Mouse (Mus musculus) midbrain, embryonic 11.5 days (tissue): ENCODE measurements around the gene Rps7. TPM values are rescaled to one million over a fixed set of nuclear protein-coding genes. Genes with fewer than 3 reads are reported as not detected.

Experiments
- ATAC-seq: fragments of 200-750 bp; cut with Nextera tagmentation; 2 replicates; pipeline ENCODE4 v1.8.0; 2017; ENCODE audit warnings: moderate TSS enrichment, moderate library complexity; ENCODE audit not compliant: low FRiP score
- DNase-seq: peaks from one replicate; pipeline ENCODE4 v3.0.0; 2015; ENCODE audit warnings: low spot score; ENCODE audit errors: missing footprints
- H3K27ac ChIP-seq: fragments of 300-500 bp; sonication (generic); 2 replicates; pipeline ENCODE4 v1.5.1; 2014; ENCODE audit warnings: low read depth, low read length
- H3K27me3 ChIP-seq: fragments of 300-500 bp; sonication (generic); 2 replicates; pipeline ENCODE4 v1.6.1; 2014; ENCODE audit warnings: mild to moderate bottlenecking, low read length, moderate library complexity, mixed read lengths; ENCODE audit not compliant: control insufficient read depth, insufficient read depth
- H3K36me3 ChIP-seq: fragments of 300-500 bp; sonication (generic); 2 replicates; pipeline ENCODE4 v1.6.1; 2014; ENCODE audit warnings: mild to moderate bottlenecking, low read length, moderate library complexity, mixed read lengths; ENCODE audit not compliant: control insufficient read depth, insufficient read depth
- H3K4me1 ChIP-seq: fragments of 300-500 bp; sonication (generic); 2 replicates; pipeline ENCODE4 v1.6.1; 2014; ENCODE audit warnings: low read length; ENCODE audit not compliant: control insufficient read depth, insufficient read depth
- H3K4me2 ChIP-seq: fragments of 300-500 bp; sonication (generic); 2 replicates; pipeline ENCODE4 v1.6.1; 2014; ENCODE audit warnings: mild to moderate bottlenecking, moderate library complexity
- H3K4me3 ChIP-seq: fragments of 300-500 bp; sonication (generic); 2 replicates; pipeline ENCODE4 v1.5.1; 2014; ENCODE audit warnings: low read depth, low read length
- H3K9ac ChIP-seq: fragments of 300-500 bp; sonication (generic); 2 replicates; pipeline ENCODE4 v1.6.1; 2014; ENCODE audit warnings: low read length
- H3K9me3 ChIP-seq: fragments of 300-500 bp; sonication (generic); 2 replicates; pipeline ENCODE4 v1.6.1; 2016; ENCODE audit warnings: low read length; ENCODE audit not compliant: control insufficient read depth
- WGBS: fragments of 180-500 bp; shearing (Covaris S2); extraction: QIAGEN DNeasy Blood & Tissue Kit; methylation state at CpG from one replicate; pipeline ENCODE4 v1.1.7; 2014; 5-methylcytosine and 5-hydroxymethylcytosine counted together
- polyA plus RNA-seq: library from polyadenylated mRNA; unstranded; fragments of >200 nt; fragmentation: Nextera tagmentation; extraction: Ambion mirVana; gene quantifications from 2 replicates; pipeline ENCODE4 v1.2.1, GENCODE M21; 2014

The Rps7 gene
- 750 and 791 TPM in 2 replicates for polyA plus RNA-seq

DNA sequence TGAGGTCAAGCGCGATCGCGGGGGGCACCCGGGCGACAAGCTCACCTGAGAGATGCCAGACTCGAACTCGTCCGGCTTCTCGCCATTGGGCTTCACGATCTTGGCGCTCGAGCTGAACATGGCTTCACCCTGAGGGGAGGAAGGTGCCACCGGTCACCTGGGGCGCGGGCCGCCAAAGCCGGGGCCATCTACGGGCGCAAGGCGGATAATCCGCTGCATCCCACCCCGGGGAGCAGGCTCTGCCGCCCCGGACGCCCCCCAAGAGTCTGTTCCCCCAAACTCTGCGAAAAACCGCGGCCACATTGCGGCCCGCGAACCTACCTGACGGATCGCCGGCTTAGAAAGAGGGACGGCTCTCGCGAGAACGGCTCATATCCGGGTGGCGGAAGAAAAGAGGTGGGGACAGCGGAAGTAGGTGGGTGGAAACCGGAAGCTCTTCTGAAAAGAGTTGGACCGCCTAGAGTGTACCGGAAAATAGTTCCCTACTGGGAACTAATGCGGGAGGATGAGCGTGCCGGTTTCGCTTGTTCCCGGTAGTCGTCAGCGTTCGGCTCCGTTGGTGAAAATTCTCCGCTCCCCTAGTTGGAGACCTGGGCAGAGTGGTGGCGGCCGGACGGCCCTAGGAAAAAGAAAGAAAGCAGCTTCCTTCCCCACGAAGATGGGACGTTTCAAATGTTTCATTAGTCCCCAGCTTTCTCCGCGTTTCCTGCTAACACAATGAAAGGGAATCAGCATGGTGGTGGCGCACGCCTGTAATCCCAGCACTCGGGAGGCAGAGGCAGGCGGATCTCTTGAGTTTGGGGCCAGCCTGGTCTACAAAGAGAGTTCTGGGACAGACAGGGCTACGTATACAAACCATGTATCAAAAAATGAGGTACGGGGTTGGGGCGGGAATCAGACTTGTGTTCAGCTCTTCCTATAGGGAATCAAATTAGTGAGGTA is at the start of gene Rps7:
Rps7 (minus strand) TSS at position 419 of the 942 bp plus-strand sequence.
- Histone ChIP-seq H3K36me3 (peaks cover 17% of the 10 kb centered on the region), H3K9me3 (no peaks in the 10 kb centered on the region), H3K27me3 (no peaks in the 10 kb centered on the region), H3K9ac (peak within 1 kb of the TSS; percentile 97), H3K27ac (peak within 1 kb of the TSS; percentile 68), H3K4me1 (peaks cover 8% of the 10 kb centered on the region), H3K4me2 (peak within 1 kb of the TSS; percentile 80), H3K4me3 (peak within 1 kb of the TSS; percentile 88)
- ATAC-seq (peak; percentile 97), DNase-seq (peak; percentile 99)
- WGBS, result 6% methylated on average over 69 of the region's 69 CpGs

DNA sequence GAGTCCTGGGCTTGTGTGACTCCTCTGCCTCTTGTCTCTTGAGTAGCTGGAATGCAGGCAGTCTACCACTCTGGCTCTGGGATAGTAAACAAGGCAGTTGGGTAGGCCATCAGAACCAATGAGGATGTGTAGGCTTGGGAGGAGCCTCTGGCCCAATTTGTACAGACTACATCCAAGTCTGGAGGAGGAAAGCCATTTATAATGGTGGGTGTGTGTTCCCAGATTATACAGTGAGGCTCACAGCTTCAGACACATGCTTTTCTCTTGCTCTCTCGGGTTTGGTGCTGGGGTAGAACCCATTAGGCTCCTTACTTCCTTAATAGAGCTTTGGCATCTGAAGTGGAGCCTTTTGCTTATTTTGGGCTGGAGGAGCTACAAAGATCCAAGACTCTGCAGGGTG is 48.9 kb upstream of the Rps7 start:
- Histone ChIP-seq H3K4me3 (no peak overlapping the region), H3K27me3 (no peaks in the 10 kb centered on the region), H3K9ac (no peak overlapping the region), H3K27ac (no peak overlapping the region), H3K4me1 (no peaks in the 10 kb centered on the region), H3K36me3 (no peaks in the 10 kb centered on the region), H3K9me3 (no peaks in the 10 kb centered on the region), H3K4me2 (no peak overlapping the region)
- WGBS, result 83% methylated on average over 1 of the region's 1 CpGs
- ATAC-seq (no peak), DNase-seq (no peak)

DNA sequence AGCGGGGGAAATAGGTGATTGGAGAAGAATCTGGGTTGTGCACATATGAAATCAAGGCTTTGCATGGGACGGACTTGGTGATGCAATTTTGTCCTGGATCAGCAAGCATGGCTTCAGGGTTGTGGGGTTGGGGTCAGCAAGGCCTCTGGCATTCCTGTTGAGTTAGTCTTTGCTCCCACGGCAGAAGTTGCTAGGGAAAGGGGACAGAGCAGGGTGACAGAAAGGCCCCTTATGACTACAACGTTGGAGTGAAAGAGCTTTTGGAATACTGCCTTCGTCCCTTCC is 40.1 kb upstream of the Rps7 start:
- no peak for ATAC-seq
- Histone ChIP-seq H3K27me3 (no peaks in the 10 kb centered on the region), H3K9me3 (no peaks in the 10 kb centered on the region), H3K27ac (peak overlapping the region; percentile 76), H3K4me3 (peak overlapping the region; percentile 48), H3K4me2 (peak overlapping the region; percentile 58), H3K4me1 (peaks cover 6% of the 10 kb centered on the region; the same call in 1 of the 2 replicates), H3K9ac (peak overlapping the region; percentile 71), H3K36me3 (no peaks in the 10 kb centered on the region)
- 71% methylated on average over 5 of the region's 5 CpGs for WGBS
- DNase-seq, result no peak

DNA sequence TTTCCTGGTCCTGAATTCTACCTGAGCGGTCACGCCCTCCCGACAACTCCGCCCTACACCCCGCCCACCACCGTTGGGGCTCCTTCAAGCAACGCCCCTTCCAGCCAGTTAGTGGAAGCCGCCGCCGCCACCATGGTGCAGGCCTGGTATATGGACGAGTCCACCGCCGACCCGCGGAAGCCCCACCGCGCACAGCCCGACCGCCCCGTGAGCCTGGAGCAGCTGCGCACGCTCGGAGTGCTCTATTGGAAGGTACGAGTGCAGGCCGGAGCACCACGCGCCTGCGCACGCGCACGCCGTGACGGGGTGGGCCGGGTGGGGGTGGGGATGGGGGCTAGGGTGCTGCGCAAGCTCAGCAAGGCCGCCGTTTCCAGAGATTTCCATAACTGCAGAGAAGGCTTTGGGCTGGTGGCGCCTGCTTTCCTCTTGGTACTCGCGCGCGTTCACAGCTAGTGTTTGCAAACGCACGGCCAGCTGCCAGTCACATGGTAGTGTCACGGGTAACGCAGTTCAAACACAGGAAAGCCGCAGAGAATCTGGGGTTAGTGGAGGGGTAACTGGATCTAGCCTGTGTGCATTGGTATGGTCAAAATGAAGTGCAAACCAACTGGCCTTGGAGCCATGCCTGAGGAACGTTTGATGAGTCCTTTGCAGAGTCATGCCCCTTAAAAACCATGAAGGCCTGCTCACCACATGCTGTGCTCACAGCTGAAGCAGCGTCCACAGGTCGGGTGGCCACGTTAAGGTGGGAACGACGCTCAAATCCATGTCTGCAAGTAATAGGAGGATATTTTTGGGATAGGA is 39.6 kb upstream of the Rps7 start, which contains the start of gene Adi1:
Adi1 (plus strand) TSS at position 111 of the 804 bp plus-strand sequence.
- Histone ChIP-seq H3K4me2 (peak within 1 kb of the TSS; percentile 58), H3K36me3 (no peaks in the 10 kb centered on the region), H3K27ac (peak within 1 kb of the TSS; percentile 76), H3K4me1 (peaks cover 6% of the 10 kb centered on the region; the same call in 1 of the 2 replicates), H3K9me3 (no peaks in the 10 kb centered on the region), H3K9ac (peak within 1 kb of the TSS; percentile 71), H3K4me3 (peak within 1 kb of the TSS; percentile 48), H3K27me3 (no peaks in the 10 kb centered on the region)
- ATAC-seq (peak; percentile 96), DNase-seq (peak; percentile 97)
- 4% methylated on average over 53 of the region's 53 CpGs for WGBS

GRCm38 (mm10) chr12:28674038-28674720 is 38.4 kb upstream of the Rps7 start:
- Histone ChIP-seq H3K9ac (no peak overlapping the region), H3K9me3 (no peaks in the 10 kb centered on the region), H3K4me2 (no peak overlapping the region), H3K4me3 (no peak overlapping the region), H3K36me3 (no peaks in the 10 kb centered on the region), H3K4me1 (peaks cover 6% of the 10 kb centered on the region; the same call in 1 of the 2 replicates), H3K27ac (no peak overlapping the region), H3K27me3 (no peaks in the 10 kb centered on the region)
- DNase-seq, result no peak
- no peak for ATAC-seq
- 84% methylated on average over 10 of the region's 10 CpGs for WGBS

DNA sequence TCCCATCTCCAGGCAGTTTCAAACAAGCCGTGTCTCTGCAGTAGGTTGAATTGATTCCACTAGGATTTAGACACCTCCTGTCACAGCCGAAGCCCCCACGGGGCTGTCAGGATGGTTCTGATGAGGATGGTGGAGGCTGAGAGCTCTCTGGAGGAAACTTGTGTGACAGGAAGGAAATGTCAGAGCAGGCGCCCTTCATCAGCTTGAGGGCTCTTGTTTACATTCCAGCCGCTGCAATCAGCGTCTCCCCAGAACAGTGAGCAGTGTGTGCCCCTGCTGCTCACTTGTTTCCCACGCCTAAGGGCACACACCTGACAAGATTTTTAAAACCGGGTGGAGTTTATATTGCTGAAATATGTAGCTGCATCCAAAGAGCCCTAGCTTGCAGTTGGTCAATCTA is 31.5 kb upstream of the Rps7 start:
- H3K4me2 ChIP-seq, result no peak overlapping the region
- H3K4me3 ChIP-seq, result no peak overlapping the region
- no peaks in the 10 kb centered on the region for H3K27me3 ChIP-seq
- no peaks in the 10 kb centered on the region for H3K9me3 ChIP-seq
- DNase-seq, result no peak
- H3K9ac ChIP-seq, result no peak overlapping the region; the same call in 1 of the 2 replicates
- 57% methylated on average over 8 of the region's 8 CpGs for WGBS
- H3K36me3 ChIP-seq, result no peaks in the 10 kb centered on the region
- H3K4me1 ChIP-seq, result no peaks in the 10 kb centered on the region
- ATAC-seq, result no peak
- H3K27ac ChIP-seq, result no peak overlapping the region

DNA sequence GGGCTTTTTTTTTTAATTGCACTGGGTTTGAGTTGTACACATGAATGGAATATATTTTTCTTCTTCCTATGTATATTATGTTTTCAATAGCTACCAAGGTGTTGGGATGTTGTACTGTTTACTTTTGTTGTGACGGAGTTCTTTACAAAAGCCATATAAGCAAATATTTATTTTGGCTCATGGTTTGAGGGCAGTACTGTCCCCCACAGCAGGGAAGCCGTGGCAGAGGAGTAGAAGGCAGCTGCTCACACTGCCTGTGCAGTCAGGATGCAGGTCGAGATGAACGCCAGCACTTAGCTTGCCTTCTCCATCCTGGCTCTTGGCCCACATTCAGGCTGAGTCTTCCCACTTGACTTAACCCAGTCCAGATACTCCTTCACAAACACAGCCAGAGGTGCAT is 31.0 kb upstream of the Rps7 start:
- H3K4me3 ChIP-seq, result no peak overlapping the region
- H3K27ac ChIP-seq, result no peak overlapping the region
- DNase-seq, result no peak
- H3K4me1 ChIP-seq, result no peaks in the 10 kb centered on the region
- H3K9me3 ChIP-seq, result no peaks in the 10 kb centered on the region
- 75% methylated on average over 4 of the region's 4 CpGs for WGBS
- H3K27me3 ChIP-seq, result no peaks in the 10 kb centered on the region
- ATAC-seq, result no peak
- H3K9ac ChIP-seq, result no peak overlapping the region
- H3K4me2 ChIP-seq, result no peak overlapping the region
- no peaks in the 10 kb centered on the region for H3K36me3 ChIP-seq

- Histone ChIP-seq H3K9me3 (no peaks in the 10 kb centered on the region), H3K4me2 (no peak overlapping the region), H3K4me1 (no peaks in the 10 kb centered on the region), H3K9ac (no peak overlapping the region), H3K36me3 (peaks cover 9% of the 10 kb centered on the region; the same call in 1 of the 2 replicates), H3K27me3 (no peaks in the 10 kb centered on the region), H3K4me3 (no peak overlapping the region), H3K27ac (no peak overlapping the region)
- WGBS, result 82% methylated on average over 4 of the region's 4 CpGs
- DNase-seq (no peak), ATAC-seq (no peak)
Measured at GRCm38 (mm10) chr12:28662628-28663027, 26.9 kb upstream of the Rps7 start.
